Mouse (Mus musculus): ENCODE measurements around the gene Ctsf. TPM values are rescaled to one million over a fixed set of nuclear protein-coding genes. Genes with fewer than 3 reads are reported as not detected.
"Not testable (repeated sequence)": the region's sequence is repeated elsewhere in the genome, so short reads cannot be mapped to it uniquely, and the experiment has no call there.

The Ctsf gene
- polyA plus RNA-seq, 1 experiment from 2014 or later: 83.0 TPM

DNA sequence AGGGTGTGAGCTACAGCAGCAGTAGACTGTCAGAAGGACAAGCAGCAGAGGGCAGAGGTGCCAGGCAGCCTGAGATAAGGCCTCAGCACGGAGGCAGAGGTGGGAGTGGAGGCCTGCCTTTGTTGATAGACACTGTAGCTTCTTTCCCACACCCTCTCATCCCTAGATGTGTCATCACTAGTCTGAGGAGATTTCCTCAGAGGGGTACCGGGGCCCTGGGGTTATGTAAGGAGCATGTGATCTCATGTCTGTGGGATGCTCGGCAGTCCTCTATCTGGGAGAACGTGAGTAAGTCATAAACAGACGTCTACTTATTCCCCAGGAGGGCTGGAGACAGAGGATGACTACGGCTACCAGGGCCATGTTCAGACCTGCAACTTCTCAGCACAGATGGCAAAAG, 4.2 kb downstream of the Ctsf start:
- Histone ChIP-seq H3K4me3 (no peak overlapping the region), H3K27ac (no peak overlapping the region), H3K4me1 (peaks cover 16% of the 10 kb centered on the region), H3K4me2 (no peak overlapping the region), H3K27me3 (replicated peaks) (no peaks in the 10 kb centered on the region), H3K36me3 (replicated peaks) (0 out of 2 replicates have a peak, but pooled peaks cover 7% of the 10 kb centered on the region), H3K9me3 (no peaks in the 10 kb centered on the region), H3K9ac (no peak overlapping the region)
- no peak for ATAC-seq (replicated peaks)
- WGBS: 79% methylated on average over 6 of the region's 6 CpGs

- H3K9me3 ChIP-seq: no peaks in the 10 kb centered on the region
- 73% methylated on average over 6 of the region's 6 CpGs for WGBS
- no peaks in the 10 kb centered on the region for H3K4me1 ChIP-seq
- H3K27ac ChIP-seq: no peak overlapping the region
- no peak overlapping the region for H3K9ac ChIP-seq
- ATAC-seq (replicated peaks): no peak
- no peak overlapping the region for H3K4me3 ChIP-seq
- 0 out of 2 replicates have a peak, but pooled peaks cover 3% of the 10 kb centered on the region for H3K27me3 ChIP-seq (replicated peaks)
- H3K4me2 ChIP-seq: no peak overlapping the region
- 0 out of 2 replicates have a peak, but pooled peaks cover 7% of the 10 kb centered on the region for H3K36me3 ChIP-seq (replicated peaks)
Measured at GRCm38 (mm10) chr19:4863048-4863447, 8.1 kb downstream of the Ctsf start.

DNA sequence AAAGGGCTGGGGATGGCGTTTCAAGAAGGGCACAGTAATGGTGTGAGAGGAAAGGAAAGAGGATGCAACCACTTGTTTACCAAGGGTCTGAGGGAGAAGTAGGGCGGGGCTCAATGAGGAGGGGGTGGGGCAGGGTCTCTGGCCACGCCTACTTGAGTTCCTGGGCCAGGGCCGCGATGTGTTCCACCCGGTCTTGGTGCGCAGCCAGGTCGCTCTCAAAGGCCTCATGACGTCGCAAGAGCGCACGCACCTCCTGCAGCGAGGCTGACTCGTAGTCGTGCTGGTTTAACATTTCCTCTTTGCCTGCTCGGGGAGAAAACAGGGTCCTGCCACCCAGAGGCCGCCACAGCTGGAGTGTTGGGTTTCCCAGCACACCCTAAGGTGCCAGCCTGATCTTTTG, 10.2 kb downstream of the Ctsf start:
- H3K27ac ChIP-seq: no peak overlapping the region
- no peak overlapping the region for H3K4me3 ChIP-seq
- H3K4me1 ChIP-seq: no peaks in the 10 kb centered on the region
- peak overlapping the region; percentile 20; the same call in 1 of the 2 replicates for H3K4me2 ChIP-seq
- 0 out of 2 replicates have a peak, but pooled peaks cover 6% of the 10 kb centered on the region for H3K36me3 ChIP-seq (replicated peaks)
- 0 out of 2 replicates have a peak, but pooled peaks cover 3% of the 10 kb centered on the region for H3K27me3 ChIP-seq (replicated peaks)
- 6% methylated on average over 17 of the region's 17 CpGs for WGBS
- ATAC-seq (replicated peaks): no peak
- no peak overlapping the region for H3K9ac ChIP-seq
- no peaks in the 10 kb centered on the region for H3K9me3 ChIP-seq

DNA sequence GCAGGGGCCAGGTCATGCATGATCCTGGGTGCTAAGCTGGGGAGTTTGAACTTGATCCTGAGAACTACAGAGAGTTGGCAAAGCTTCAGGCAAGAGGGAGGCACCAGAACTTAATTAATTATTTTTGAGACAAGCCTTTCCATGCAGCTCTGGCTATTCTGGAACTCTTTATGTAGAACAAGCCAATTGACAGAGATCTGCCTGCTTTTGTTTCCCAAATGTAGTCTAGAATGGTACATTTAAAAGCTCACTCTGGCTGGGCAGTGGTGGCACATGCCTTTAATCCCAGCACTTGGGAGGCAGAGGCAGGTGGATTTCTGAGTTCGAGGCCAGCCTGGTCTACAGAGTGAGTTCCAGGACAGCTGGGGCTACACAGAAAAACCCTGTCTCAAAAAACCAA, 19.7 kb downstream of the Ctsf start:
- H3K4me1 ChIP-seq: peaks cover 14% of the 10 kb centered on the region
- H3K27ac ChIP-seq; H3K9ac ChIP-seq; H3K4me3 ChIP-seq; ATAC-seq (replicated peaks); H3K27me3 ChIP-seq (replicated peaks); H3K4me2 ChIP-seq; H3K36me3 ChIP-seq (replicated peaks); H3K9me3 ChIP-seq: not testable (repeated sequence)
- 83% methylated on average over 1 of the region's 1 CpGs for WGBS

DNA sequence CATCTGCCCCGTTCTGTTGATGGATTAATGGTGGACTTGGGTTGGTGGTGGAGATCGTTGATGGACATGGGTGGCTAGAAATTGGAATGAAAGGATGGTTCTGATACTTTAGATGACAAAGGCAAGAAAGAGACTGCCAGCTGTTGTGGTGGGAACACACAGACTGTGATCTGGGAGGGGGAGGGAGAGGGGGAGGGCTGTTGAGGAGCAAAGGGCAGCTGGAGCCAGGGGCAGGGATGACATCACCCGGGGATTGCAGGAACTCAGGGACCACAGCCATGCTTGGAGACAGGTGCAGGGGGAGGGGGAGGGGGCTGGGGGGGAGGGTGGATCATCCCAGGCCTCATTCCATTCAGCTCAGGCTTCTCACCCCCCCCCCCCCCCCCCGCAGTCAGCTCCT, 21.3 kb downstream of the Ctsf start:
- no peak overlapping the region for H3K9ac ChIP-seq

DNA sequence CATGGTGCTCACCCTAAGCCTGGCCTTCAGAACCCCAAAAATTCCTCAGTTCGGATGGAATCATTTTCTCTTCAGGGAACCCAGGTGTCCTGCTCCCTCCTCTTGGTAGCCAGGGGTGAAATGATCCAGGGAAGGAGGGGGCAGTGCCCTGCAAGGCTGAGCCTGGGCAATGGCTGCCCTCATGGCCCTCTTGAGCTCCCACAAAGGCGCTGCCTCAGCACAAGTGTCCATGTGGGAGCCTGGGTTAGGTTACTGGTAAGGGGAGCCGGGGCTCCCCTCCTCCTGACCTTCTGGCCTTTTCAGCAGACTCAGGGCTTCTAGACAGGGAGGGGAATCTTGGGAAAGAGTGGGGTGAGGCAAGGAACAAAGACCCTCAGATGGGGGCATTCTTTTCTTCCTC, 21.8 kb downstream of the Ctsf start:
- H3K27ac ChIP-seq: no peak overlapping the region
- no peaks in the 10 kb centered on the region for H3K9me3 ChIP-seq
- no peak overlapping the region for H3K4me3 ChIP-seq
- no peak overlapping the region for H3K4me2 ChIP-seq
- H3K9ac ChIP-seq: no peak overlapping the region
- H3K36me3 ChIP-seq (replicated peaks): no peaks in the 10 kb centered on the region
- no peaks in the 10 kb centered on the region for H3K27me3 ChIP-seq (replicated peaks)
- 73% methylated on average over 3 of the region's 3 CpGs for WGBS
- ATAC-seq (replicated peaks): no peak
- H3K4me1 ChIP-seq: peaks cover 16% of the 10 kb centered on the region

More for the DNA sequence above, 21.3 kb downstream of the Ctsf start:
- Histone ChIP-seq H3K36me3 (replicated peaks) (no peaks in the 10 kb centered on the region), H3K4me2 (no peak overlapping the region), H3K9me3 (no peaks in the 10 kb centered on the region), H3K4me1 (peaks cover 16% of the 10 kb centered on the region), H3K27me3 (replicated peaks) (no peaks in the 10 kb centered on the region), H3K4me3 (no peak overlapping the region), H3K27ac (no peak overlapping the region)
- no peak for ATAC-seq (replicated peaks)
- 64% methylated on average over 3 of the region's 4 CpGs for WGBS

DNA sequence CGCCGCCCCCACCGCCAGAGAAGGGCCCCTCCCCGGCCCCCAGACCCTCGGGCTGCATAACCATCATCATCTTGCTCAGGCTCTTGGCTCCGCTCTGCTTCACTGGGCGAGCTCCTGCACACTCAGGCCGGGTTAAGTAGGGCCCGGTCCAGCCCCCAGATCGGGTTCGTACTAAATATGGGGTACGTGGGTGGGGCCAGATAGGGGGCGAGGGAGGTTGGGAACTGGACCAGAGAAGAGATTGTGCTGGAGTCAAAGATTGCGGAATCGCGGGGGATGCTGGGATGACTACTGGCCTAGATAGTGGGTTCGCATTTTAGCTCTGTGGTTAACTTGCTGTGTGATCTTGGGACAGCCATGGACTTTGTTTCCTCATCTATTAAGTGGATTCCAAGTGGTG, 22.9 kb downstream of the Ctsf start, which contains the start of gene Actn3:
Gene Actn3, minus strand, starts transcription at position 125 of the 400 bp plus-strand sequence.
- peaks cover 16% of the 10 kb centered on the region for H3K4me1 ChIP-seq
- H3K4me3 ChIP-seq: peak within 1 kb of the TSS; percentile 86
- H3K9ac ChIP-seq: peak within 1 kb of the TSS; percentile 74
- H3K27me3 ChIP-seq (replicated peaks): no peaks in the 10 kb centered on the region
- H3K9me3 ChIP-seq: no peaks in the 10 kb centered on the region
- peak within 1 kb of the TSS; percentile 76 for H3K27ac ChIP-seq
- peak; percentile 35; the same call in 1 of the 2 replicates for ATAC-seq (replicated peaks)
- peak within 1 kb of the TSS; percentile 70 for H3K4me2 ChIP-seq
- 2% methylated on average over 16 of the region's 17 CpGs for WGBS
- no peaks in the 10 kb centered on the region for H3K36me3 ChIP-seq (replicated peaks)

DNA sequence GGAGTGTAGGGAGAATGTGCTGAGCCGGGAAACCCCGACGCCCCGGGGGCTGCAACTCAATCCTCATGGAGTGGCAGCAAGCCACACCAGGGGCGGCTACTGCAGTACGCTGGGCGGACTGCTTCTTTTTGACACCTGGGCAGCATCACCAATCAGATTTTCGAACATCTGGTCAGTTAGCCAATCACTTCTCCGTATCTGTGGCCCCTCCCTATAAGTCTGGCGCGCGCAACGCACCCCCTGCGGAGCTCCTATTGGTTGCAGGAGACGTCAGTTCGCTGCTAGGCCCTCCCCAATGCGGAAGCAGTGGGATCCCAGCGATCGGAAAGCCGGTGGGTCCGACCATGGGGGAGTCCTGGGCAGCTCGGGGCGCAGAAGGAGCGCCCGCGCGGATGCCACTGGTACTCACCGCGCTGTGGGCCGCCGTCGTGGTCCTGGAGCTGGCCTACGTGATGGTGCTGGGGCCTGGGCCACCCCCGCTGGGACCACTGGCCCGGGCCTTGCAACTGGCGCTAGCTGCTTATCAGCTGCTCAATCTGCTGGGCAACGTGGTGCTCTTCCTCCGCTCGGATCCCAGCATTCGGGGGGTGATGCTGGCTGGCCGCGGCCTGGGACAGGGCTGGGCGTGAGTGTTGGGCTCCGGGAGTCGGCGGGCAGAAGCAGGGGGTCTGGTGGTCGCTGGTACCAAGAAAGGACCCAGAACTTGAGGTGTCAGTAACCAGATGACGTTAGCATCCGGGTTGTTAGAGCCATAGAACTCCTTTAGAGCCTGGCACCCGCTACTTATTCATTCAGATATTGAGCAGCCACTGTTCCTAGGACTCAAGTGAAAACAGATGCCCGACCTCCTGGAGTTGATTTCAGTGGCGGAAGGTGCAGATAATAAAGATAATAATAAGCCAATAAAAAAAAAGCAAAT, 23.7 kb downstream of the Ctsf start, which contains the start of gene Zdhhc24:
Gene Zdhhc24, plus strand, starts transcription at position 264 of the 919 bp plus-strand sequence.
- H3K27me3 ChIP-seq (replicated peaks): no peaks in the 10 kb centered on the region
- H3K4me2 ChIP-seq: peak within 1 kb of the TSS; percentile 70
- peaks cover 16% of the 10 kb centered on the region for H3K4me1 ChIP-seq
- peak within 1 kb of the TSS; percentile 86 for H3K4me3 ChIP-seq
- H3K36me3 ChIP-seq (replicated peaks): no peaks in the 10 kb centered on the region
- ATAC-seq (replicated peaks): peak; percentile 98
- peak within 1 kb of the TSS; percentile 76 for H3K27ac ChIP-seq
- 2% methylated on average over 52 of the region's 52 CpGs for whole genome bisulfite sequencing
- H3K9me3 ChIP-seq: no peaks in the 10 kb centered on the region
- H3K9ac ChIP-seq: peak within 1 kb of the TSS; percentile 74

GRCm38 (mm10) chr19:4879324-4879703, 24.4 kb downstream of the Ctsf start:
- H3K4me2 ChIP-seq: peak overlapping the region; percentile 70
- no peaks in the 10 kb centered on the region for H3K9me3 ChIP-seq
- peak overlapping the region; percentile 74 for H3K9ac ChIP-seq
- 66% methylated on average over 10 of the region's 10 CpGs for WGBS
- H3K4me3 ChIP-seq: peak overlapping the region; percentile 86
- H3K27ac ChIP-seq: peak overlapping the region; percentile 76; the same call in 1 of the 2 replicates
- no peaks in the 10 kb centered on the region for H3K27me3 ChIP-seq (replicated peaks)
- ATAC-seq (replicated peaks): no peak
- peaks cover 16% of the 10 kb centered on the region for H3K4me1 ChIP-seq
- no peaks in the 10 kb centered on the region for H3K36me3 ChIP-seq (replicated peaks)

DNA sequence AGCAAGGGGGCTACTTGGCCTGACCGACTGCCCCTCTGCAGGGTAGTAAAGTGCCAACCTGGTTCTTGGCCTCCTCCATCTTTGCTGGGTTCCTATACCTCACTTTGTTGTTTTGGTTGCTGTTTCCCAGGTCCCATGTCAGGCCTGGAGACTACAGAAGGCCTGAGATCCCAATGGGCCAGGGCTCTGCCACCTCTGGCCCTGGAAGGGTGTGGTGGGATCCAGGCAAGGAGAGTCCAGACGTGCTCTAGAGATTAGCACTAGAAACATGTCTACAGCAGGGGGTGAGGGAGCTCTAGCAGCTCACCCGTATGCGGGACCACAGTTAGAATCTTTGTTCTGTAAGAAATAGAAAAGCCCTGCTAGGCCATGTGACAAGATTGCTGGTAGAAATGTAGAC, 29.0 kb downstream of the Ctsf start:
- ATAC-seq (replicated peaks): no peak
- H3K4me2 ChIP-seq: no peak overlapping the region
- no peak overlapping the region for H3K4me3 ChIP-seq
- H3K4me1 ChIP-seq: peaks cover 9% of the 10 kb centered on the region
- WGBS: 88% methylated on average over 4 of the region's 4 CpGs
- H3K9me3 ChIP-seq: no peaks in the 10 kb centered on the region
- no peak overlapping the region for H3K9ac ChIP-seq
- H3K27me3 ChIP-seq (replicated peaks): no peaks in the 10 kb centered on the region
- no peaks in the 10 kb centered on the region for H3K36me3 ChIP-seq (replicated peaks)
- H3K27ac ChIP-seq: no peak overlapping the region

DNA sequence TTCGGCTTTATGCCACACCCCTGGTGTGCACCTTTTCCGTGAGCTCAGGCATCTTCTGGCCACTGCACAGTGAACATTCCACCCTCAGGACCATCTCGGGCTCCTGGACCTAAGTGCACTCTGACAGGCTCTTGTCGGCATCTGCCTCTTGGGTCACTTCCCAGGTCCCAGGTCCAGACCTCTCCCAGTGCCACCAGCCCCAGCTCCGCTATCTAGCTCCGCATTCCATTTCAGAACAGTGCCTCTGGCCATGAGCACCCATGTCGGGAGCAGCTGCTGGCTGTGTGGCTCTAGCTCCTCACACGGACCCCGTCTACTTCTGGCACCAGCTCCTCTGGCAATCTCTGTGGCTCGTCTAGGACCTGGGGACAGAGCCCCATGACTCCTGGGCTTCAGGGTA, 34.9 kb downstream of the Ctsf start:
- Histone ChIP-seq H3K27me3 (replicated peaks) (no peaks in the 10 kb centered on the region), H3K4me3 (no peak overlapping the region), H3K9me3 (no peaks in the 10 kb centered on the region), H3K27ac (no peak overlapping the region), H3K9ac (no peak overlapping the region), H3K4me2 (no peak overlapping the region), H3K4me1 (no peaks in the 10 kb centered on the region), H3K36me3 (replicated peaks) (peaks cover 28% of the 10 kb centered on the region; the same call in 1 of the 2 replicates)
- no peak for ATAC-seq (replicated peaks)
- WGBS: 88% methylated on average over 10 of the region's 10 CpGs

GRCm38 (mm10) chr19:4891798-4892197, 36.9 kb downstream of the Ctsf start:
- no peak overlapping the region for H3K4me3 ChIP-seq
- H3K4me2 ChIP-seq: no peak overlapping the region
- H3K4me1 ChIP-seq: no peaks in the 10 kb centered on the region
- 83% methylated on average over 3 of the region's 3 CpGs for WGBS
- no peak for ATAC-seq (replicated peaks)
- H3K36me3 ChIP-seq (replicated peaks): peaks cover 28% of the 10 kb centered on the region; the same call in 1 of the 2 replicates
- no peak overlapping the region for H3K27ac ChIP-seq
- H3K9me3 ChIP-seq: no peaks in the 10 kb centered on the region
- no peak overlapping the region for H3K9ac ChIP-seq
- H3K27me3 ChIP-seq (replicated peaks): no peaks in the 10 kb centered on the region
